Comparison of ENCODE assay signal across 8 mouse cellular contexts in the genomic region with DNA sequence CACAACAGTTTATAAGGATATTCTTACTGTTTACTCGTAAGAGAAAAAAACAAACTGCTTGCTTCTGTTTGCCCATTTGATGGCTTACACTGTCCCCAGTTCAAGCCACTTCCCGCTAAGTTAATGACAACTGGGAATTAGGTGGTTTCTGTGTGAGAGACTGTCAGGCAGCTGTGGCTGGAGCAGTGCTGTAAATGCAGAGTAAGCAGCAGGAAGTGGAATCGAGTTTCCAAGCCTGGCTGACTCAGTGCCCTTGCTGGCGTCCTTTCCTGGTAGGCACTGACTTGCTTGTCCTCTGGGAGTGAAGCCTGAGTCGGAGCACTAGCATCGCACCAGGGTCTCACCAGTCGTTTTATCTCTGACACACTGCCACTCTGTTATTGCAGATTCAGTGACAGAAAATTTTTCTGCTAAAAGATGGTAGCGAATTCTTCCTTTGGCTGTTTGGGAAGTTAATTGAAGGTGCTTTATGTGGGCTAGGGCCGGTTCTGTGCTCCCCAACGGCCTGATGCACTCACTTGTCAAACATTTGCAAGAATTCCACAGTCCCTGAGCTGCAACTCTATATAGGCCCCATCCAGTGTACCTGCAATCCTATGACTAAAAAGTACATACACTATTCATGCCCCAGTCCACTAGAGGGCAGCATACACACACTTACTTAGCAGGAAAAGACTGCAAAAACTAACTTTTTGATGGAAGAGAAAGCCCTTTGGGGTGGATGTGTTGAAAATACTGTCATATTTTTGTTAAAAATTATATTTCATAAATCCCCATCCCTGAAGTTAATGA. TPM values are rescaled to one million over a fixed set of nuclear protein-coding genes. Genes with fewer than 3 reads are reported as not detected.
A peak's percentile ranks its signal among the peaks of the same experiment; 100 is the strongest.
DNase-seq lines count a peak whose midpoint lies in the region; ATAC-seq and TF ChIP-seq lines count a peak whose summit lies in the region.

No protein-coding gene starts in this region.

- H3K4me3 ChIP-seq in heart, adult 2 months = no peak overlapping the region
- no peak overlapping the region for H3K4me3 ChIP-seq in heart, embryonic 12.5 days
- H3K4me3 ChIP-seq in kidney, adult 2 months (ENCODE audit: insufficient read depth, low read depth, low read length) = no peak overlapping the region
- H3K4me3 ChIP-seq in lung, embryonic 16.5 days (ENCODE audit: low read length) = no peak overlapping the region

- H3K9ac ChIP-seq in heart, adult 2 months (ENCODE audit: low read depth, low read length) = no peak overlapping the region
- H3K9ac ChIP-seq in heart, embryonic 12.5 days = no peak overlapping the region; the same call in 1 of the 2 replicates
- H3K9ac ChIP-seq in lung, embryonic 16.5 days (ENCODE audit: low read length) = no peak overlapping the region

- no peak for ATAC-seq in heart, embryonic 12.5 days (ENCODE audit: insufficient number of reproducible peaks, low FRiP score)
- 0 out of 2 replicates have a peak, but pooled peaks have one; percentile 43 for ATAC-seq in lung, embryonic 16.5 days (ENCODE audit: low read depth)
- peak; percentile 81 for ATAC-seq in neutrophil, adult 5-6 weeks (ENCODE audit: extremely low read depth, insufficient number of reproducible peaks, low FRiP score, poor library complexity, severe bottlenecking)

- no peaks in the 10 kb centered on the region; the same call in none of the 2 replicates for H3K79me2 ChIP-seq in heart, adult 2 months (replicated peaks; ENCODE audit: control insufficient read depth, insufficient read depth, low read length)

- no peak for TF ChIP-seq POLR2A in heart, adult 2 months (IDR thresholded peaks at IDR 0.05; ENCODE audit: insufficient read depth, low read depth, low read length)
- no peak for TF ChIP-seq POLR2A in kidney, adult 2 months (IDR thresholded peaks at IDR 0.05; ENCODE audit: low read depth, low read length)

- H3K36me3 ChIP-seq in heart, adult 2 months (ENCODE audit: control insufficient read depth, insufficient read depth, low read length) = peaks cover 6% of the 10 kb centered on the region
- 0 out of 2 replicates have a peak, but pooled peaks cover 2% of the 10 kb centered on the region for H3K36me3 ChIP-seq in heart, embryonic 12.5 days
- H3K36me3 ChIP-seq in kidney, adult 2 months (ENCODE audit: control insufficient read depth, insufficient read depth, low read length) = peaks cover 1% of the 10 kb centered on the region; the same call in 1 of the 2 replicates
- H3K36me3 ChIP-seq in lung, embryonic 16.5 days (ENCODE audit: control insufficient read depth, insufficient read depth, low read length) = no peaks in the 10 kb centered on the region

- H3K27me3 ChIP-seq in heart, adult 2 months (ENCODE audit: control insufficient read depth, insufficient read depth, low read length) = no peaks in the 10 kb centered on the region
- H3K27me3 ChIP-seq in heart, embryonic 12.5 days (replicated peaks) = no peaks in the 10 kb centered on the region
- H3K27me3 ChIP-seq in kidney, adult 2 months (replicated peaks; ENCODE audit: control insufficient read depth, insufficient read depth, low read length) = no peaks in the 10 kb centered on the region
- H3K27me3 ChIP-seq in lung, embryonic 16.5 days (ENCODE audit: control insufficient read depth, insufficient read depth, low read depth, low read length) = no peaks in the 10 kb centered on the region

- H3K9me3 ChIP-seq in heart, embryonic 12.5 days (replicated peaks) = no peaks in the 10 kb centered on the region
- no peaks in the 10 kb centered on the region for H3K9me3 ChIP-seq in lung, embryonic 16.5 days (ENCODE audit: control insufficient read depth, low read length)

- 36% methylated on average over 10 of the region's 10 CpGs for WGBS in heart, adult 2 months
- 37% methylated on average over 10 of the region's 10 CpGs for WGBS in heart, embryonic 12.5 days
- 29% methylated on average over 10 of the region's 10 CpGs for WGBS in kidney, adult 2 months
- WGBS in lung, embryonic 16.5 days = 47% methylated on average over 10 of the region's 10 CpGs

- DNase-seq in heart, adult 2 months = no peak
- DNase-seq in MN1 (ENCODE audit: low spot score) = peak; percentile 78
- peak; percentile 18 for DNase-seq in cerebellum, adult 9-11 months
- peak; percentile 53 for DNase-seq in gastrocnemius, postnatal 14 days
- peak; percentile 73 for DNase-seq in kidney, adult 2 months

- TF ChIP-seq CTCF in heart, adult 2 months (IDR thresholded peaks at IDR 0.05) = peak; percentile 89
- peak; percentile 27; the same call in 1 of the 2 replicates for TF ChIP-seq CTCF in kidney, adult 2 months (conservative IDR thresholded peaks at IDR 0.05; ENCODE audit: insufficient read depth, insufficient read length, low read depth, low read length)

- no peak for TF ChIP-seq EP300 in heart, adult 2 months (IDR thresholded peaks at IDR 0.05; ENCODE audit: insufficient read depth, low read depth, low read length)

- intact Hi-C loops in heart, adult 2 months (cut with DNase I) = loop anchor here (2.0 kb wide), 1 partner anchor 125 kb away; no protein-coding TSS in a partner anchor
- intact Hi-C loops in gastrocnemius, postnatal 14 days (cut with DNase I; ENCODE audit: low total_unique reads) = loop anchor here (2.0 kb wide), 1 partner anchor 125 kb away; no protein-coding TSS in a partner anchor

- peaks cover 4% of the 10 kb centered on the region for H3K4me1 ChIP-seq in heart, adult 2 months (ENCODE audit: control insufficient read depth, insufficient read depth, low read length)
- H3K4me1 ChIP-seq in heart, embryonic 12.5 days (replicated peaks) = peaks cover 25% of the 10 kb centered on the region
- peaks cover 13% of the 10 kb centered on the region; the same call in 1 of the 2 replicates for H3K4me1 ChIP-seq in kidney, adult 2 months (ENCODE audit: control insufficient read depth, insufficient read depth, low read length)
- peaks cover 4% of the 10 kb centered on the region; the same call in 1 of the 2 replicates for H3K4me1 ChIP-seq in lung, embryonic 16.5 days (replicated peaks; ENCODE audit: control insufficient read depth, insufficient read depth, low read length)

- no peak overlapping the region for H3K27ac ChIP-seq in heart, adult 2 months
- no peak overlapping the region for H3K27ac ChIP-seq in heart, embryonic 12.5 days (ENCODE audit: poor library complexity, severe bottlenecking)
- peak overlapping the region; percentile 34 for H3K27ac ChIP-seq in kidney, adult 2 months (ENCODE audit: insufficient read depth, low read depth, low read length)
- no peak overlapping the region for H3K27ac ChIP-seq in lung, embryonic 16.5 days (ENCODE audit: low read length)

- no peak overlapping the region for H3K4me2 ChIP-seq in heart, embryonic 12.5 days
- H3K4me2 ChIP-seq in lung, embryonic 16.5 days (ENCODE audit: low read depth, low read length) = no peak overlapping the region

RNA-seq across cellular contexts. Expression of a gene that starts 24.3 kb away (rescaled TPM):
- total RNA-seq in heart, adult 2 months (2021) = 10 to 100 TPM; 45.9 to 56.5 TPM
- 40.9 and 48.2 TPM in 2 replicates for polyA plus RNA-seq in heart, adult 2 months (2012; rRNA removed)
- 86.9 and 92.5 TPM in 2 replicates for polyA plus RNA-seq in heart, embryonic 12.5 days (2016; fragmentation: Nextera tagmentation; extraction: Ambion mirVana)
- total RNA-seq in gastrocnemius, postnatal 14 days (2021) = 10 to 100 TPM; 23.6 to 35.9 TPM
- 168 and 197 TPM in 2 replicates for polyA plus RNA-seq in kidney, adult 2 months (2012; rRNA removed)
- polyA plus RNA-seq in lung, embryonic 16.5 days (2015; fragmentation: Nextera tagmentation; extraction: Ambion mirVana) = 89.9 and 95.5 TPM in 2 replicates
- 95.9 and 112 TPM in 2 replicates for total RNA-seq in neutrophil, adult 5-6 weeks (2017)

RNA-seq across cellular contexts. Expression of a gene that starts 49.9 kb away (rescaled TPM):
- total RNA-seq in heart, adult 2 months (2021) = under 1 TPM; 0.32 to 0.50 TPM
- 0.53 and 1.3 TPM in 2 replicates for polyA plus RNA-seq in heart, adult 2 months (2012; rRNA removed)
- 2.7 TPM in 2 replicates for polyA plus RNA-seq in heart, embryonic 12.5 days (2016; fragmentation: Nextera tagmentation; extraction: Ambion mirVana)
- under 1 TPM; 0.64 to 0.92 TPM for total RNA-seq in gastrocnemius, postnatal 14 days (2021)
- polyA plus RNA-seq in kidney, adult 2 months (2012; rRNA removed) = 0.06 and 0.23 TPM in 2 replicates
- 6.6 and 6.7 TPM in 2 replicates for polyA plus RNA-seq in lung, embryonic 16.5 days (2015; fragmentation: Nextera tagmentation; extraction: Ambion mirVana)
- total RNA-seq in neutrophil, adult 5-6 weeks (2017) = not detected in 2 replicates

Comparison
In these comparisons a context has a peak if more than half of its experiments do, and no peak if none do; other contexts are left out.
1. DNase-seq: peak in MN1 (single experiment), cerebellum, adult 9-11 months (single experiment), gastrocnemius, postnatal 14 days (single experiment) and kidney, adult 2 months (single experiment); none in heart, adult 2 months (0 of 2).